Mouse (Mus musculus): Measurements from ENCODE around the gene Cadps2. TPM values are rescaled to one million over a fixed set of nuclear protein-coding genes. Genes with fewer than 3 reads are reported as not detected.

Gene Cadps2
- polyA plus RNA-seq, 1 experiment from 2014 or later, result 1.1 TPM

GRCm38 (mm10) chr6:23836694-23837093 lies 2.5 kb downstream of the Cadps2 start:
- H3K4me1 ChIP-seq, result peaks cover 16% of the 10 kb centered on the region
- no peaks in the 10 kb centered on the region for H3K36me3 ChIP-seq
- WGBS, result 61% methylated on average over 2 of the region's 2 CpGs
- H3K4me3 ChIP-seq, result no peak overlapping the region
- no peaks in the 10 kb centered on the region for H3K9me3 ChIP-seq (replicated peaks)
- DNase-seq (ENCODE audit: low spot score), result no peak
- H3K27me3 ChIP-seq (ENCODE audit: low read depth, poor library complexity, severe bottlenecking), result peaks cover 41% of the 10 kb centered on the region
- no peak overlapping the region for H3K27ac ChIP-seq (replicated peaks)

- H3K4me1 ChIP-seq, result peaks cover 16% of the 10 kb centered on the region
- H3K4me3 ChIP-seq, result no peak overlapping the region
- H3K36me3 ChIP-seq, result no peaks in the 10 kb centered on the region
- WGBS, result 90% methylated on average over 4 of the region's 4 CpGs
- H3K27me3 ChIP-seq (ENCODE audit: low read depth, poor library complexity, severe bottlenecking), result peaks cover 31% of the 10 kb centered on the region
- H3K27ac ChIP-seq (replicated peaks), result no peak overlapping the region
- DNase-seq (ENCODE audit: low spot score), result no peak
- no peaks in the 10 kb centered on the region for H3K9me3 ChIP-seq (replicated peaks)
Measured at GRCm38 (mm10) chr6:23835552-23835951, 3.7 kb downstream of the Cadps2 start.

GRCm38 (mm10) chr6:23830741-23831140 lies 8.5 kb downstream of the Cadps2 start:
- Histone ChIP-seq H3K4me1 (no peaks in the 10 kb centered on the region), H3K9me3 (replicated peaks) (no peaks in the 10 kb centered on the region), H3K36me3 (no peaks in the 10 kb centered on the region), H3K27ac (replicated peaks) (no peak overlapping the region), H3K4me3 (no peak overlapping the region), H3K27me3 (ENCODE audit: low read depth, poor library complexity, severe bottlenecking) (no peaks in the 10 kb centered on the region)
- 42% methylated on average over 3 of the region's 3 CpGs for WGBS
- DNase-seq (ENCODE audit: low spot score), result no peak

DNA sequence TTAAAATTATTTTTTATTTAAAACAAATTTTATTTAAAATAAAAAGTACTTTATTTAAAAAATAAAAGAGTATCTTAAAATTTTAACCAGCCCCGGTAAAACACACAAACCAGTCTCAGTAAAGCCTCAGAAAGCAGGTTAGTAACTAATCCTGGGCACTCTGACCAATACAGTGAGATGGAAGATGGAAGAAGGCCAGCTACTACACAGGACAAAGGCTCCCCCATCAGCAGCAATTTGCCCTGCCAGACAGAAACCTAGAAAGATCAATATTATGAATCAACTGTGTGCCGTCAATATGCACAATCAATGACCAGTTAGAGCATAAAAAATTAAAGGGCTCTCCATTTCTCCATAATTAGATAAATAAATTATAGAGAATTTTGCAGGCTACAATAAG lies 9.9 kb downstream of the Cadps2 start:
- H3K9me3 ChIP-seq (replicated peaks), result no peaks in the 10 kb centered on the region
- H3K4me3 ChIP-seq, result no peak overlapping the region
- no peak overlapping the region for H3K27ac ChIP-seq (replicated peaks)
- no peaks in the 10 kb centered on the region for H3K4me1 ChIP-seq
- no peaks in the 10 kb centered on the region for H3K27me3 ChIP-seq (ENCODE audit: low read depth, poor library complexity, severe bottlenecking)
- no peak for DNase-seq (ENCODE audit: low spot score)
- WGBS, result 93% methylated on average over 2 of the region's 2 CpGs
- H3K36me3 ChIP-seq, result no peaks in the 10 kb centered on the region

DNA sequence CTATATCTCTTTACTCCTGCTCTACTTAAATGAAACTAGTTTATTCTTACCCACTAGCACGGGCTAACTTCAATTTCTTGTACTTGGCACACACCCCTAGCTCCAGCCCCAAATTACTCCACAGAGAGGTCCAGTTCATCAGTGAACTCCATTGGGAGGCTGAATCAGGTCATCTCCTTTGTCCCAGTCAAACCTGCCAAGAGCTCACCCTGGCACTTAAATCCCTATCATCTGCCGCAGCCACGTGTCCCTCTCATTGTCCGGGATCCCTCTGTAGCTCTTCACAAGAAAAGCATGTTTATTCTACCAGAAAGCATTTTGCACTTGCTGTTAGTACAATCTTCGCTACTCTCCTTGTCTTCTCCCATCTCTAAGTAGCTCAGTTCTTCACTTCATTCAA lies 17.4 kb downstream of the Cadps2 start:
- Histone ChIP-seq H3K27ac (replicated peaks) (no peak overlapping the region), H3K36me3 (no peaks in the 10 kb centered on the region), H3K4me1 (no peaks in the 10 kb centered on the region), H3K9me3 (replicated peaks) (no peaks in the 10 kb centered on the region), H3K27me3 (ENCODE audit: low read depth, poor library complexity, severe bottlenecking) (no peaks in the 10 kb centered on the region), H3K4me3 (no peak overlapping the region)
- 88% methylated on average over 5 of the region's 5 CpGs for WGBS
- no peak for DNase-seq (ENCODE audit: low spot score)

DNA sequence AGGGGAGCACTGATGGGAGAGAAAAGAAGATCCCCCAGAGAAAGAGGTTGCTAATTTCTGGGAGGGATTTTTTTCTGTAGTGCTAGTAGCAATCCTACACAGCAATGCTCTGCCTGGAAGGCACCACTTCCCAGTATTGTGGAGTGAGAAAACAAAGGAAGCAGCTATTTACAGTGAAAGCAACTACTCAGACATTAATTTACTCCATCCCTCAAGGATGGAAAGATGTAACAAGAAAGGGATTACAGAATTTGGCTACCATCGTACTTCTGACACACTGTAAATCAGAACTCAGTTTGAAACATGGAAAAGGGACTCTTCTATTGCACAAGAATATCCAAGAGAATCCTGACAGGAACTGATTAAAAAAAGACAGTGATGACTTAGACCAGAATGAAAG lies 29.1 kb downstream of the Cadps2 start:
- DNase-seq (ENCODE audit: low spot score), result no peak
- no peaks in the 10 kb centered on the region for H3K27me3 ChIP-seq (ENCODE audit: low read depth, poor library complexity, severe bottlenecking)
- 89% methylated on average over 1 of the region's 1 CpGs for WGBS

DNA sequence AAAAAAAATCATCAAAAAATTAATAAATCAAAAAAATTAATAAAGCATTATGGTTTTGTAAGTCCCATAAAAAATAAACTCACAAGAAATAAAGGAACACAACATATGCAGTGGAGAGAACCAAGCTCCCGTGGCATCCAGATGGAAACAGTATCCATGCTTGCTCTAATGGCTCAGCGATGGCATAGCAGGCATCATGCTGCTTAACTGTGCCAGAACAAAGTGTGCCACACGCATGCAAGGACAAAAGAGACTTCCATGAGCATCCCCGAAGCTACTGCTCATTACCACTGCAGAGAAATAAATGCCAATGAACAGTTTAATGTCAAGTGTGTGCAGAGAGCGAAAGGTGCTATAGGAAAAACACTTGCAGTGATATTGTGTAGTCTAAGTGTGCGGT lies 29.9 kb downstream of the Cadps2 start:
- Histone ChIP-seq H3K4me1 (no peaks in the 10 kb centered on the region), H3K4me3 (no peak overlapping the region), H3K9me3 (replicated peaks) (no peaks in the 10 kb centered on the region), H3K27me3 (ENCODE audit: low read depth, poor library complexity, severe bottlenecking) (no peaks in the 10 kb centered on the region), H3K27ac (replicated peaks) (no peak overlapping the region), H3K36me3 (no peaks in the 10 kb centered on the region)
- WGBS, result 91% methylated on average over 6 of the region's 6 CpGs
- no peak for DNase-seq (ENCODE audit: low spot score)

More for the DNA sequence above, 29.1 kb downstream of the Cadps2 start:
- Histone ChIP-seq H3K9me3 (replicated peaks) (no peaks in the 10 kb centered on the region), H3K4me3 (no peak overlapping the region), H3K4me1 (no peaks in the 10 kb centered on the region), H3K36me3 (no peaks in the 10 kb centered on the region), H3K27ac (replicated peaks) (no peak overlapping the region)

GRCm38 (mm10) chr6:23805333-23805732 lies 33.9 kb downstream of the Cadps2 start:
- Histone ChIP-seq H3K27me3 (ENCODE audit: low read depth, poor library complexity, severe bottlenecking) (no peaks in the 10 kb centered on the region), H3K27ac (replicated peaks) (no peak overlapping the region), H3K4me1 (no peaks in the 10 kb centered on the region), H3K4me3 (no peak overlapping the region), H3K9me3 (replicated peaks) (no peaks in the 10 kb centered on the region), H3K36me3 (no peaks in the 10 kb centered on the region)
- WGBS, result 96% methylated on average over 7 of the region's 7 CpGs
- DNase-seq (ENCODE audit: low spot score), result no peak

DNA sequence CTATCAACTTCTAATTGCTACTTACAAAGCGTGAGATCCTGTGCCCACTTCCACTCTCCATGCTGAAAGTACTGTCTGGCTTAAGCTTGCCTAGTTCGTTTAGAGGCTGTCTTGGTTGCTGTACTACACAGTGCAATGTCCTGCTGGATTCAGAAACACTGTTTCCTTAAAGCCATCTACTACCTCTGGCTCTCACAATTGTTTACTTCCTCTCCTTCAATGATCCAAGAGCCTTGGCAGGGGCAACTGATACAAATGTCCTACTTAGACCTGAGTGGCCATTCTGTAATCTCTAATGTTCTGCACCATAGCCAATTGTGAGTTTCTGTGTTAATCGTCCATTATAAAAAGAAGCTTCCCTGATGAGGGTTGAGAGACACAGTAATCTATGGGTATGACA lies 47.4 kb downstream of the Cadps2 start:
- no peak for DNase-seq (ENCODE audit: low spot score)
- Histone ChIP-seq H3K4me1 (no peaks in the 10 kb centered on the region), H3K4me3 (no peak overlapping the region), H3K36me3 (no peaks in the 10 kb centered on the region), H3K9me3 (replicated peaks) (no peaks in the 10 kb centered on the region), H3K27me3 (ENCODE audit: low read depth, poor library complexity, severe bottlenecking) (no peaks in the 10 kb centered on the region), H3K27ac (replicated peaks) (no peak overlapping the region)
- 78% methylated on average over 3 of the region's 3 CpGs for WGBS

- Histone ChIP-seq H3K4me3 (no peak overlapping the region), H3K36me3 (no peaks in the 10 kb centered on the region), H3K9me3 (replicated peaks) (no peaks in the 10 kb centered on the region), H3K27me3 (ENCODE audit: low read depth, poor library complexity, severe bottlenecking) (no peaks in the 10 kb centered on the region), H3K4me1 (no peaks in the 10 kb centered on the region), H3K27ac (replicated peaks) (no peak overlapping the region)
- WGBS, result 65% methylated on average over 1 of the region's 1 CpGs
- no peak for DNase-seq (ENCODE audit: low spot score)
Measured at GRCm38 (mm10) chr6:23777641-23778040, 61.6 kb downstream of the Cadps2 start.

GRCm38 (mm10) chr6:23762204-23762603 lies 77.0 kb downstream of the Cadps2 start:
- Histone ChIP-seq H3K4me1 (no peaks in the 10 kb centered on the region), H3K27ac (replicated peaks) (no peak overlapping the region), H3K9me3 (replicated peaks) (no peaks in the 10 kb centered on the region), H3K36me3 (no peaks in the 10 kb centered on the region), H3K4me3 (no peak overlapping the region), H3K27me3 (ENCODE audit: low read depth, poor library complexity, severe bottlenecking) (no peaks in the 10 kb centered on the region)
- WGBS, result 62% methylated on average over 3 of the region's 3 CpGs
- DNase-seq (ENCODE audit: low spot score), result no peak

DNA sequence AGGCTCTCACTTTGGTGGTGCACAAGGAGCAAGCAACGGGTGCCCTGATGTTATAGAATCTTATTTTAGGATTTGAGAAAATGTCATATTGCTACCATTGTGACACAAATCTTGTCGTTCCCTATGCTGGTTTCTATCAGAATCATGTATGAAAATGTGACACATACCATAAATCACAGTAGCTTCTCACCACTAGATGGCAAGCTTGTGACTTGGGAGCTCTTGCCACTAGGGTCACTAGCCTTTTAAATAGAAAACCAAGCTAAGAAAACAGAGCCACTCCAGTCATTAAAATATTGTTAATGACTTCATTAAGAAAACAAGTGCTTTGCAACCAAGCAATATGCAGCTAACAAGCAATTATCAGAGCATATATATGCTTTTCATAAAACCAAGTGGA lies 81.0 kb downstream of the Cadps2 start:
- DNase-seq (ENCODE audit: low spot score), result no peak
- no peaks in the 10 kb centered on the region for H3K4me1 ChIP-seq
- H3K27ac ChIP-seq (replicated peaks), result no peak overlapping the region
- H3K27me3 ChIP-seq (ENCODE audit: low read depth, poor library complexity, severe bottlenecking), result no peaks in the 10 kb centered on the region
- H3K9me3 ChIP-seq (replicated peaks), result no peaks in the 10 kb centered on the region
- no peaks in the 10 kb centered on the region for H3K36me3 ChIP-seq
- 80% methylated on average over 2 of the region's 2 CpGs for WGBS
- H3K4me3 ChIP-seq, result no peak overlapping the region

GRCm38 (mm10) chr6:23748823-23749222 lies 90.4 kb downstream of the Cadps2 start:
- no peaks in the 10 kb centered on the region for H3K27me3 ChIP-seq (ENCODE audit: low read depth, poor library complexity, severe bottlenecking)
- DNase-seq (ENCODE audit: low spot score), result no peak
- 82% methylated on average over 5 of the region's 5 CpGs for WGBS

DNA sequence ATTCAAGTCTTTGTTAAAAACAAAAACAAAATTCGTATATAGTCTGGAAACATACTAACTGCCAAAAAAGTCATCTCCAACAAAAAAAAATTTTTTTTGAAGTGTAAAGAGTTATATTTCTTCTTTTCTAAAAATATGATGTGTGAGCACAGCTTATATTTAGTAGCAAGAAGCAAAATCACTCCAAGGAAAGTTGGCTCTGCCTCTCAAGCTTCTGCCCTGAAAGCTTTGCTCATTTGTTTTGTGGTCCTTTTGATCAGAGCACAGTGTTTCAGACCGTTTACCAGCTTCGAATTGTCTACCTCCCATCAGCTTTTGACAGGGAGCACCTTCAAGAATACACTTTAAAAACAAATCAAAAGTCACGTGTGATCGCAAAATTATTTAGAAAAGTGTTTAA lies 99.2 kb downstream of the Cadps2 start:
- Histone ChIP-seq H3K27me3 (ENCODE audit: low read depth, poor library complexity, severe bottlenecking) (no peaks in the 10 kb centered on the region), H3K9me3 (replicated peaks) (no peaks in the 10 kb centered on the region), H3K4me3 (no peak overlapping the region), H3K36me3 (no peaks in the 10 kb centered on the region), H3K4me1 (no peaks in the 10 kb centered on the region), H3K27ac (replicated peaks) (no peak overlapping the region)
- WGBS, result 83% methylated on average over 5 of the region's 5 CpGs
- DNase-seq (ENCODE audit: low spot score), result no peak

More at GRCm38 (mm10) chr6:23748823-23749222, 90.4 kb downstream of the Cadps2 start:
- Histone ChIP-seq H3K4me3 (no peak overlapping the region), H3K36me3 (no peaks in the 10 kb centered on the region), H3K4me1 (no peaks in the 10 kb centered on the region), H3K27ac (replicated peaks) (no peak overlapping the region), H3K9me3 (replicated peaks) (no peaks in the 10 kb centered on the region)

All from midbrain, embryonic 10.5 days (tissue).